Mouse (Mus musculus): ENCODE measurements around the gene Rbm8a2.
"Not testable (repeated sequence)": the region's sequence is repeated elsewhere in the genome, so short reads cannot be mapped to it uniquely, and the experiment has no call there.

The Rbm8a2 gene

DNA sequence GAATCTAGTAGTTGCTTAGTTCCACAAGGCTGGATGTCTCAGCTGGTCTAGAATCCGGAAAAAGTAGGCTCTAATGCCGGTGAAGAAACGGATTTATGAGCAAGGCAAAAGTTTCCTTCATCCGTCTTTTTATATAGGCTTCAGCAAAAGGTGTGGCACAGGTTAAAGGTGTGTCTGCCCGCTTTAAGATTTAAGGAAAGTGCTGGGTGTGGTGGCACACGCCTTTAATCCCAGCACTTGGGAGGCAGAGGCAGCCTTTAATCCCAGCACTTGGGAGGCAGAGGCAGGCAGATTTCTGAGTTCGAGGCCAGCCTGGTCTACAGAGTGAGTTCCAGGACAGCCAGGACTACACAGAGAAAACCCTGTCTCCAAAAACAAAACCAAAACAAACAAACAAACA lies at the start of gene Rbm8a2:
Rbm8a2 (minus strand) TSS at position 101 of the 400 bp plus-strand sequence.
- not testable (repeated sequence) for DNase-seq (ENCODE audit: low spot score in 2 of 2)

DNA sequence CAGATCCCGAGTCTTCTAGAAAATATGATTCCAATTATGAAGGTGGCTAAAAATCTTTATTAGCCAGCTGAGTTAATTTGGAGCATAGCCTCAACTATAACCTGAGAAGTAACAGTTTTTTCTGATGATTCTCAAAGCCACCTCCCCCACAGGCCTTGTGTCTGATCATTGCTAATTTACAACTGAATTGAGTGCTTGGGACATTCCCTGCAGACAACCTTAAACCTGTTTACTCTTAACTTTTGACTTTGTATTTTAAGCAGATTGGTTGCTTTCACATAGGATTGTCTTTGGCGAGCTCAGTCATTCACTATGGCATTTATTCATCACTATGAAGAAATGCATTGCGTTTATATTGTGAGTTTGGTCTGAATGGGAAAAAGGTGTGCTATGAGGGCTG lies 49.5 kb upstream of the Rbm8a2 start:
- no peak for DNase-seq (ENCODE audit: low spot score in 2 of 2)

DNA sequence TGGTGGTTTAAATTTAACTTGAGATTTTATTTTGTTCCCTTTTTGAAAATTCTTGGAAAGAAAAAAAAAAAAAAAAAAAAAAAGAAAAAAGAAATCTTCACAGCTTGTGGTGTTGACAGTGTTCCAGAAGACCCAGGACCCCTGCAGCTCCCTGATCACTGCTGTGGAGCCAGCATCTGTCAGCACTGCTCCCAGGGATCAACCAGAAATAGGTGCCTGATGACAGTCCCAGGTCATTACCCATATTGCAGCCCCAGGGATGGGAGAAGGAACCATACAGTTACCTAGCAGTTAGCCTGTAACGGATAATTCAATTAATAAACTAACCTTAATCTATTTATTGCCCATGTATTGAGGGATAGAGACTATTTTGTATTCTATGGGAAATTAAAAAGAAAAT lies 45.6 kb upstream of the Rbm8a2 start:
- DNase-seq (ENCODE audit: low spot score in 2 of 2), result no peak

DNA sequence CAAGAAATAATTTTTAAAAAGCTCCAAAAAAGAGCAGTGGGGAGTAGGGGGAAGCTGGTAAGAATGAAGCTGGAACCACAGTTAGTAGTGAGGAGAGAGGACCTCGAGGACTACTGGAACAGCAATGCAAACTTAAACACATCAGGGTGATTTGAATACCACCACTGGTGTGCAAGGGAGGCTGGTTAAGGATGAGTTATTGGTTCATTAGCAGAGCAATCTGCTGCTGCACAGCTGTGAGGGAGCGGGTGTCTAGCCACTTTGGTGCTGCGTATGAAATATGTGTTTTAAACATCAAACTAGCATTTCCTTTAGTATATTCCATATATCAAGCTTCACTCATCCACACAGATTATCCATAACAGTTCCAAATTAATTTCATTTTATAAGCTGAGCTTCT lies 39.6 kb upstream of the Rbm8a2 start:
- no peak for DNase-seq (ENCODE audit: low spot score in 2 of 2)

DNA sequence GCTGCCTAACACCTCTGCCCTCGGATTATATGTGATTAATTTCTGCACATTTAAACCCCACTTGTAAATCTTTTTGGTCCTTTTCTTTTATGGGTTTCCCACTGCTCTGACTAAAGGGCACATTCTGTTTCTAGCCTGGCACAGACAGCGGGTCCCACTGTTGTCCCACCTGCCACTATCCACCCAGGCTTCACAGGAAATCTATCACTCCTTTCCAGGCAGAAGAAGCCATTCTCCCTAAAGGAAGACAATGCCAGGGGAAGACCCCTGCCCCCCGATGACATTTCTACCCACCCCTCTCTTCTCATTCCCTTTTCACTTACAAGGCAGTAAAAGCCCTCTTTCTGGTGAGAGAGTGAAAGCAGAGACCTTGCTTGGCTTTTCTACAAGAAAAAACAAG lies 37.2 kb upstream of the Rbm8a2 start:
- DNase-seq (ENCODE audit: low spot score in 2 of 2), result no peak

DNA sequence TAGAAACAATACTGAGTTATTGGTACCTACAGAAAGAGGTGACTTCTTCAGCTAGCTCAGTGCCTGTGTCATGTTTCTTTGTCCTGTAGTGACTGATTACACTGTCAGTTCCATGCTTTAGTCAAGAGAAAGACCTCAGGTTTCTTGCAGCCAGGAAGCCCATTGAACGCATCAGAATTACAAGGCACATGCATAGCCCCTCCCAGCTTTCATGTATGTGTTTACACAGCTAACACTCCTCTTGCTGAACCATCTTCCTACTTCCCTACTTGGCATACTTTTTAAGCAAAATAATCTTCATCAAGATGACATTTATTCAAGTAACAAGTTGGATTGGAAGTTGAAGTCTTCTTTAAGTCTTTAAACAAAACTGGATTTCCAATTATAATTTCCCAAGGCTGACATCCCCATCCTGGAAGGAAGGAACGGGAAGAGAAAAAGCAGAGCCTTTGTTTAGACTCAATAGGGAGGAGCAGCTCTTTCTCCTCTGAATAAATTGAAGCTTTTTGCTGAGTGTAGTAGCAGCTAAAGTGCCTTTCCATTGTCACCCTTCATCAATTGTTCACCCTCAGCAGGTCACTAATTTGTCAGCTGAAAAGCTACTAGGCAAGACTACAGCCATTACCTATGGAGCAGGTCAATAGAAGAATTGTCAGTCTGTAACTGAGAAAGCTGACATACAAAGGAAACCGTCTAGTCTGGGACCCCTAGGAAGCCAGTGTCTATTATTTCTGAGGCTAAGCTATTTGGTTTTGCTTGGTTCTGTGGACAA lies 34.8 kb upstream of the Rbm8a2 start:
- DNase-seq (ENCODE audit: low spot score in 2 of 2), result no peak

DNA sequence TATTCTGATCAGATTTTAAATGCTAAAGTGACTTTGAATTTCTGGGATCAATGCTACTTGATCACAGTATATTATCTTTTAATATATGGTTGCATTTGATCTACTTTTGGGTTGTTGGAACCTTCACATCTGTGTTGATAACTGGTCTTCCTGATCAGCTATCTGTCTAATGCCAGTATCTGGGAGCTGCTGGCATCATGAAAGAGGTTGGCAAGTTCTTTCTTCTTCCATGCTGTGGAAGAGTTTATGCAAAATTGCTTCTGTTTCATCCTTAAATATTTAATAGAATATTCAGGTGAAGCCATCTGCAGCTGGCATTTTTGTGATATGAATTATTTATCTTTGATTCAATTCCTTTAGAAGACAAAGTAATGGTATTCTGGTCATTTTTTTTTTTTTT lies 32.6 kb upstream of the Rbm8a2 start:
- no peak for DNase-seq (ENCODE audit: low spot score in 2 of 2)

DNA sequence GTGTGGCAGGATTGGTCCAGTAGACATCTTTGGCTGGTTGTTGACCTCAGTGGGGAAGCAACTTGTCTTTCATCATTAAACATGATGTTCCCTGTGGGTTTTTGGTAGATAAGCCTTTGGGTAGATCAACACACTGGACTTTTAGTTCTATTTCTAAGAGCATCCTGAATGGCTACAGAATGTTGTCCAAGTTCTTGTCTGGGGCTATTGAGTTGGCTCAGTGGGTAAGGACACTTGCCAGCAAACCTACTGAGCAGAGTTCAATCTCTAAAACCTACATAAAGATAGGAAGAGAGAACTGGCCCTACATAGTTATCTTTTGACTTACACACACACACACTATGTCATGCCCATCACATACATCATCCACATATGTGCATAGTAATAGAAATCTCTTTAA lies 32.2 kb upstream of the Rbm8a2 start:
- no peak for DNase-seq (ENCODE audit: low spot score in 2 of 2)

DNA sequence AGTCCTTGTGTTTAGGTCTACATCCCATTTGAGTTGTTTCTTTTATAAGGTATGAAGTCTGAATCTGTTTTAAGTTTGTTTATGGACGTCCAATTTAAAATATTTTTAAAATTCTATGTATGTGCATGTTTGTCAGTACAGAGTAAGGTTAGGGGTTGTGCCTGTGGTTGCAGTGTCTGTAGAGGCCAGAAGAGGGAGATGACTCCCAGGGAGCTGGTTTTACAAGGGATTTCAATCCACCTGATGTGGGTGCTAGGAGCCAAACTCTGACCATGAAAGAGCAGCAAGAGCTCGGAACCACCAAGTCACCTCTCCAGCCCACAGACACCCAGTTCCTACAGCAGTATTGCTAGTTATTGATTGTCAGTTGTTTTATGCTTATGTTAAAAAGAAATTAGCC lies 29.5 kb upstream of the Rbm8a2 start:
- DNase-seq (ENCODE audit: low spot score in 2 of 2), result no peak

DNA sequence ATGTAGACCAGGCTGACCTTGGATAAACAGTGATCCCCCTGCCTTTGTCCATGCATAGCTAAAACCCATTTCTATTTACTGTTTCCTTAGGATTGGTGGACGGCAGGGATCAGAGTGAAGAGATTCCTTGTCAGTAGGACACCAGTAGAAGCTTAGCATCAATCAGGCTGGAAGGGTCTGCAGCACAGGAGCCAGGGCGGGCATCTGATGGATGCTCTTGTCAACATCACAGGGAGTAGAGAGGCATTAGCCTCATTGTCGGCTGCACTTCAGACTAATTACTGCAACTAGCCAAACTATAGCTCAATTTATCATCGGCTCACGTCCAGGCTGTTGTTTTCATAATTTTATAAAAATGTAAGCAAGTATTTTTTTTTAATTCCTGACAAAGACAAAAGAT lies 21.7 kb upstream of the Rbm8a2 start:
- no peak for DNase-seq (ENCODE audit: low spot score in 2 of 2)

DNA sequence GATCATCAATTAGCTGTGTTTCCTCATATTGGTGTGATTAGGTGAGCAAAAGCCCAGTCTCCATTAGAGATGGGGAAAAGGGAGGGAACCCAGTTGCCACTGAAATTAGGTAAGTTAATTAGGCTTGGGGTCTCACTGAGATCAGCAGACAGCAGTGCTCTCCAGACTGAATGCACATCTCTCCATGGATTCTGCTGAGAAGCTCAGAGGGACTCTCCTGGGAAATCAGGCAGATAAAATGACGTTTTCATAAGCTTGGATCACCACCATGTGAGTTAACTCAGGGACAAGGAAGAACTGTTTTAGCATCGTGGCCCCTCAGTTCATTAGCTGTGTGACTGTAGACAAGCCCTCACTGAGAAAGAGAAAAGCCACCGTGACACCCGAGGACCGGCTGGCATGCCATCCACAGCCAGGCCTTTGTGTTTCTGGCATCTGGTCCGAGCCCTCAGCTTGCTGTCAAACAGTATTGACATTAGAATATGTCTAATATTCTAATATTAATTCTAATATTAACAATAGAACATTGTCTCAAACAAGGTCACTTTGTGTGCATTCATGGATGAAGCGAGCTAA lies 18.2 kb upstream of the Rbm8a2 start:
- DNase-seq (ENCODE audit: low spot score in 2 of 2), result no peak

DNA sequence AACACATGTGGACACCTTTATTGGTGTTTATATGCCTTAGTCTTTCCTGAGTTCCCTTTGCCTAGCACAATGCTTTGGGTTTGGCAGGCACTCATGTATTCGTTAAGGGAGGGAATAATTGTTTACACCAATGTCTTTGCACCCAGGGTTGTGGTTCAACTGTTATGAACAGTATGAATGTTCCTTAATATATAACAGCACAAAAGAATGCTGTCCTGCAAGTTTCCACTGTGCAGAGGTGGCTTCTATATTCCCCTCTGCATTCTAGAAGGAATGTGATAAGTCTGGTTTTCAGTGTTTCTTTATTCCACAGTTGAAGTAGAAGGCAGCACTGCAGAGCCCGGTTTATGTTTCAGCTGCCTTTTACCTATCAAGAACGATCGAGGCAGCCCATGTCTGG lies 10.0 kb upstream of the Rbm8a2 start:
- no peak for DNase-seq (ENCODE audit: low spot score in 2 of 2)

DNA sequence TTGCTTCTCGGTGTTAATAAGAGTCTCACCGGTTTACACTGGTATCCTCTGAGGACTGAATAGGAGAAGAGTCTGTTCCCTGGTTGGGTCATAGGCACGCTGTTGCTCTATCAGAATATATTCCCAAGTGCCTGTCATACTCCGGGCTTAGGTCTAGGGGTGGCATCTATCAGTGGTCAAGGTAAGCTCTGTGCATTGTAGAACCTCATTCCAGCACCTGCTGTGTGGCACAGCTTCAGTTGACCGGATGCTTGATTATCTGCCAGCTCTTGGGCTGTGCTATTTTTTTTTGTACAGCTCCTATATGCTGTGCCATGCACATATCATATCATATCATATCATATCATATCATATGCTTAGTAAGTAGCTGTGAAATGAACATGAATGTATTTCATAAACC lies 9.5 kb upstream of the Rbm8a2 start:
- no peak for DNase-seq (ENCODE audit: low spot score in 2 of 2)

DNA sequence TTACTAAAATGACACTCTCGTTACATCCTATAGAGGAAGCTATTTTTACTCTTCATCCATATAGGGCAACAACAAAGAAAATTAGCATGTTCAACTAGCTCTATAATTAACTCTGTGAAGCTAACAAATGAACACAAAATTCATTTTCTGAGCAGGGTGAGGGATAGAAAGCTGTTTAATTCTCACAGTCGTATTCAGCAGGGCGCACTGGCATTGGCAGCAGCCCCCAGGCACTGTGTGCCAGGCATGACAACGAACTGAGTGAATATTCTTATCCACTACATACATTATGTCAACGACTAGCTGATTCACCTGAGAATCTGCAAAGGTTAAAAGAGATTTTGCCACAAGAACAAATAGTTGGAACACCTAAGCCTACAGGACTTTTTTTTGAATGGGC lies 8.2 kb downstream of the Rbm8a2 start:
- DNase-seq (ENCODE audit: low spot score in 2 of 2), result no peak

DNA sequence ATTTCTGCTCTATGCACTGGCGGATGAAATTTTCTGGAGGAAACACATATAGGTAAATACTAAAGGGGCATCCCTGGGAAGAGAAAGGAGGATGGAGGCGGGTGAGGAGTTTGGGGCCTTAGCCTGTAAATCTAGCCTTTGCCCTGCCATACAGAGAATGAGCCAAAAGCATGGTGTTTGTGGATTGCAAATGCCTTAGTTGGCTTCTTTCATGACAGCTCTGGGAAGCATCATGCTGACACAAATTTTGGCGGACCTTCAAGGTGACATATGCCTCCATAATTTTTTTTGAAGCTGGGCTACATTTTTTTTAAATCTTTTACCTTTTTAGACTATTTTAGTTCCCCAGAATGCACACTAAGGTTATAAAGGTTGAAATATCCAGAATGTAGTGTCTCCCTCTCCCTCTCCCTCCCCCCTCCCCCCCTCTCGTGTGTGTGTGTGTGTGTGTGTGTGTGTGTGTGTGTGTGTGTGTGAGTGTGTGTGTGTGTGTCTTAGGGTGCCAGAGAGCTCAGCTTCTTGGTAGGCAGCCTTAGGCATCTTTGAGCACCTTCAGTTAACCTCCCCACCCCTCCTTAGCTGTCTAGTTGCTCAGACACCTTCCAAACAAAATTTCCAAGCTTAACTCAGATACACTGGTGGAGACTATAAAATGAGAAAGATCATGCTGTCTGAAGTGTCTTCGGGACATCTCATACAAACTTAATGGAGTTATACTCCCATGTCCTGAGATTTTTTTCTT lies 11.7 kb downstream of the Rbm8a2 start:
- no peak for DNase-seq (ENCODE audit: low spot score in 2 of 2)

DNA sequence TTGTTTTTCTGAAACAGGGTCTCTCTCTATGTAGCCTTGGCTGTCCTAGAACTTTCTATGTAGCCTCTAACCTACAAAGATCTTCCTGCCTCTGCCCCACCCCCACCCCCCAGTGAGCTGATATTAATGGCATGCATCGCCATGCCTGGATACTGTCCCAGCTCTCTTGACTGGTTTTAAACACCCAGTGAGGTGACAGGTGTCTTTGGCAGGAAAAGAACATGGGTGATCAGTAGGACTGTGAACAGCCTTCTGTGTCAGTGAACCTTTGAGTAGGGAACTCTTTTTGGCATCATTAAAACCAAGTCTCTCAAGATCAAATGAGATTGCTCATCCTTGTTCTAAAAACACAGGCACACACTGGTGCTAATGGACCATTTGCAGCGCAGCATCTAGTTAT lies 17.1 kb downstream of the Rbm8a2 start:
- no peak for DNase-seq (ENCODE audit: low spot score in 2 of 2)

DNA sequence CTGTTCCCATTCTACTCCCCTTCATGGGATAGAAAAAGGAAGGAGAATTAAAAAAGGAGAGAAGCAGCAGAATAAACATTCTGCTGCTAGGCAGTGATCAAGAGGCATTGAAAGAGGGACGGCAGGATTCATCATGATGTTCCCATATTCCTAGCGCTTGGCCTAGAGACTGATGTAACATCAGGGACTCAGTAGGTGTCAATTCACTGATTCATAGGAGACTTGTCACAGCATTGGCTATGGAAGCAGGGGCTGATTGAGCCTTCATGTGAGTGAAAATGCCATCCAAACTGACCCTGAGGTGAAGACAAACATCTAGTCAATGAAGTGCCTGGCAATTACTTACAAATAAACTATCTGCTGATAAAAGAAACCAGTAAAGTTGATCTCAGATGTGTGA lies 28.1 kb downstream of the Rbm8a2 start:
- no peak for DNase-seq (ENCODE audit: low spot score in 2 of 2)

DNA sequence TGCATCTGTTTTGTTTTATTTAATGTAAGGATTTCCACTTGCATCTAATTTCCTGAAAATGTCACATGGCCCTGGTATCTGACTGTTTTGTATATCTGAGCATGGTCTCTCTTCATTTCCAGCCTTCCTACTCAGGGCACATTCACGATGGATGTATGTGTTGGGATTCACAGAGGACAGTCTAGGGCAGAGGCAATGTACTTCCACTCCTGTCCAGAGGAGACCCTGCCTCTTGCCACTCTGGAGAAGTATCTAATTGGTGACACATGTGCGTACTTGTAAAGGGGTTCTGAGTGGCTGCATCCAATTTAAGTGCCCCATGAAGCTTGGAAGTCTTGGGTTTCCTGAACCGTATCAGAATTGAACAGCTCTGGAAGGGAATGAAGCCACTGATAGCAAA lies 28.5 kb downstream of the Rbm8a2 start:
- no peak for DNase-seq (ENCODE audit: low spot score in 2 of 2)

DNA sequence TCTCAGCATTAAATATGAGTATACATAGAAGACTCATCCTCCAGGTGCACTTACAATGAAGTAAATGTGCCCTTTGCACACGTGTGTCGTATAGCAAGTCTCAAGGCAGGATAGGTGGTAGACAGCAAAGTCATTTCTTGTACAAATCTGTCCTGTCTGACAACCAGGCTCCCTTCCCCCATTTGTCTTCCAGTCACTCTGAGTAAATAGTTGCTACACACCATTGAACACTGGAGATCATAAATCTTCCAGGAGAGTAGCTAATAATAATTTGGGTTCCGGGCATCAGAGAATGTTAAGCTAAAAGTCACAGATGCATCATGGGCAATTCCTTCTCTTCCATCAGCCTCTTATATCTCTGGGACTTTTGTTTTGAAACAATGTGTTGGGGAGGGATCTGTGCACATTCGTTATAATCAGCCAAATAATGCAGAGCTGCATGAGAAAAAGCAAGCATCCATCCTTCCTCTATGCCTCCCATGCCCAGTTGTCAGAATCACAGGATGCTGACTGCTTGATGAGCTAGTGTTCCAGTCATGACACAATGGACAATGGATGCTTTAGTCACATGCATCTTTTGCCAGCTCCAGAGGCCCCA lies 32.1 kb downstream of the Rbm8a2 start:
- DNase-seq (ENCODE audit: low spot score in 2 of 2), result no peak

DNA sequence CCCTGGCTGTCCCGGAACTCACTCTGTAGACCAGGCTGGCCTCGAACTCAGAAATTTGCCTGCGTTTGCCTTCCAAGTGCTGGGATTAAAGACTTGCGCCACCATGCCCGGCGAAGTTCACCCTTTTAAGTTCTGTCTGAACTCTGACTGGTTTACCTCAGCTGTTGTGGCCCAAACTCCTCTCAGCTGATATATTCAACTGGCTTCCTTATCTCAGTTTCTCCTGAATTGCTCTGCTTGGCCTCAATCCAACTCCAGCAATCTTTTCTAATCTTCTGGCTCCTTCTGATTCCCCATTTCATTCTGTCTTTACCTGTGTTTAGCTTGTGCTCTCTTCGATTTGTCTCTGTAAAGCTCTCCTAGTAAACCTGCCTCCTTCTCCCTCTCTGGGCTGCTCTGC lies 35.7 kb downstream of the Rbm8a2 start:
- no peak for DNase-seq (ENCODE audit: low spot score in 2 of 2)

DNA sequence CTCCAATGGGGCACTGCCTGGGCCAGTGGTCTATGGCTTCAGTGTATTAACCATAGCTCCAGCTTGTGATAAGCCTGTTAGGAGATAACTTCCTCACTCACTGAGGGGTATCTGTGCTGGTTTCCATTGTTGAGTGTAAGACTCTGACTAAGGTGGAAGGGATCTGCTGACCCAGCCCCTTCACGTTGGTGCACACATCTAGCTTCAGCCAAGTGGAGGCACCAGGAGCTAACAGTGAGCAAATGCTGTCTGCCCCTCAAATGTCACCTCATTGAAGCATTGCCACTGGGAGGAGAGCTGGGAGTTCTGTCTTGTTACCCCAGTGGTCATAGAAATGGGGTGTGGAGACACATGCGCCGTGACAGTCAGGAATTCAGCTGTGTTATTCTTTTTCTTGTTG lies 40.2 kb downstream of the Rbm8a2 start:
- no peak for DNase-seq (ENCODE audit: low spot score in 2 of 2)

DNA sequence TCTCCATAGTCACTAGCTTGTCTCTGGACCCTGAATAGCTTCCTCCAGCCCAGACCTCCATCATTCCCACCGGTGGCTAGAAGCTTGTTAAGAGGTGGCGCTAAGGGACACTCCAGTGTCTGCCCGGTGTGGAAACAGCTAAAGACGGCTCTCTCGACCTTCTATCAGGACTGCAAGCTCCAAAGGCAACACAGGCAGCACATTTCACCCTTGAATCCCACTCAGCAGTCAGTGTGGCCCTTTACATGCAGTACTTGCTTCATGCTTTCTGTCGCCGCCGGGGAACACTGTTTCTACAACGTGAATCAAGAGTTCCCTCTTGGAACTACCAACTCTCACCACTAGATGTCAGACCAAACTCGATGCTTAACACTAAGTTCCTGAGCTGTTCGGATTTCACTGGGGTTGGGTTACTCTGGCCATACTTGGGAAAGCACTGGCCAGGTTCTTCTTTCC lies 42.6 kb downstream of the Rbm8a2 start:
- peak; percentile 23 to 33 for DNase-seq (ENCODE audit: low spot score in 2 of 2)

DNA sequence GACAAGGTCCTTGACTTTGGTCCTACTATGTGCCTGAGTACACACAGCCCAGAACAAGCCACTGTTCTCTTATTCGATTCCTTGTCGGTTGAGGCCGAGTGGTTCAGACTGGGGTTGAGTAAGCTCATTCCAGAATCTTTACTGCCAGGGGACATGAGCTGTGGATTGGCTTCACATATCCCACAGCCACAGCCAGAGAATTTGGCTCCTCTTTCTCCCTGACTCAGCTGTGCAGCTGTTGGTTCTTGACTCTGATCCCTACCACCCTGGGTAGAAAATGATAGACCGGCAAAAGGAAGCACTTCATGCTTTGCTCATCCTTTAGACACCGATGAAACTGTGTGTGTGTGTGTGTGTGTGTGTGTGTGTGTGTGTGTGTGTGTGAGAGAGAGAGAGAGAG lies 47.5 kb downstream of the Rbm8a2 start:
- DNase-seq (ENCODE audit: low spot score in 2 of 2), result no peak

All from urinary bladder, postnatal 36 days (tissue).